Mouse (Mus musculus) forebrain, embryonic 13.5 days (tissue): ENCODE results near the gene Dph3. TPM values are rescaled to one million over a fixed set of nuclear protein-coding genes. Genes with fewer than 3 reads are reported as not detected.
A peak's percentile ranks its signal among the peaks of the same experiment; 100 is the strongest.
"Not testable (repeated sequence)": the region's sequence is repeated elsewhere in the genome, so short reads cannot be mapped to it uniquely, and the experiment has no call there.

Source experiments
- ATAC-seq: fragments of 200-750 bp; cut with Nextera tagmentation; 2 replicates; pipeline ENCODE4 v1.8.0; 2017
- H3K27ac ChIP-seq: fragments of 300-500 bp; sonication (generic); 2 replicates; pipeline ENCODE4 v1.5.1; 2015; ENCODE audit warnings: inconsistent platforms, mild to moderate bottlenecking, moderate library complexity
- H3K27me3 ChIP-seq: fragments of 300-500 bp; sonication (generic); 2 replicates; pipeline ENCODE4 v1.6.1; 2015; ENCODE audit warnings: mild to moderate bottlenecking, inconsistent platforms
- H3K36me3 ChIP-seq: fragments of 300-500 bp; sonication (generic); 2 replicates; pipeline ENCODE4 v1.6.1; 2015; ENCODE audit warnings: mild to moderate bottlenecking, inconsistent platforms; ENCODE audit not compliant: poor library complexity, severe bottlenecking
- H3K4me1 ChIP-seq: fragments of 300-500 bp; sonication (generic); 2 replicates; pipeline ENCODE4 v1.6.1; 2015; ENCODE audit warnings: inconsistent platforms
- H3K4me2 ChIP-seq: fragments of 300-500 bp; sonication (generic); 2 replicates; pipeline ENCODE4 v1.6.1; 2015; ENCODE audit warnings: inconsistent platforms, mild to moderate bottlenecking, moderate library complexity
- H3K4me3 ChIP-seq: fragments of 300-500 bp; sonication (generic); 2 replicates; pipeline ENCODE4 v1.5.1; 2015; ENCODE audit warnings: mild to moderate bottlenecking, inconsistent platforms
- H3K9ac ChIP-seq: fragments of 300-500 bp; sonication (generic); 2 replicates; pipeline ENCODE4 v1.6.1; 2015; ENCODE audit warnings: mild to moderate bottlenecking, inconsistent platforms
- H3K9me3 ChIP-seq: fragments of 300-500 bp; sonication (generic); replicated peaks from 2 replicates; pipeline ENCODE4 v1.6.1; 2016; ENCODE audit warnings: inconsistent platforms
- WGBS: fragments of 180-500 bp; shearing (Covaris S2); methylation state at CpG from one replicate; pipeline ENCODE4 v1.1.7; 2015; 5-methylcytosine and 5-hydroxymethylcytosine counted together
- polyA plus RNA-seq: library from polyadenylated mRNA; unstranded; fragments of >200 nt; fragmentation: Nextera tagmentation; extraction: Ambion mirVana; gene quantifications from 2 replicates; pipeline ENCODE4 v1.2.1, GENCODE M21; 2015

Gene Dph3
- polyA plus RNA-seq, result 88.1 and 88.8 TPM in 2 replicates

DNA sequence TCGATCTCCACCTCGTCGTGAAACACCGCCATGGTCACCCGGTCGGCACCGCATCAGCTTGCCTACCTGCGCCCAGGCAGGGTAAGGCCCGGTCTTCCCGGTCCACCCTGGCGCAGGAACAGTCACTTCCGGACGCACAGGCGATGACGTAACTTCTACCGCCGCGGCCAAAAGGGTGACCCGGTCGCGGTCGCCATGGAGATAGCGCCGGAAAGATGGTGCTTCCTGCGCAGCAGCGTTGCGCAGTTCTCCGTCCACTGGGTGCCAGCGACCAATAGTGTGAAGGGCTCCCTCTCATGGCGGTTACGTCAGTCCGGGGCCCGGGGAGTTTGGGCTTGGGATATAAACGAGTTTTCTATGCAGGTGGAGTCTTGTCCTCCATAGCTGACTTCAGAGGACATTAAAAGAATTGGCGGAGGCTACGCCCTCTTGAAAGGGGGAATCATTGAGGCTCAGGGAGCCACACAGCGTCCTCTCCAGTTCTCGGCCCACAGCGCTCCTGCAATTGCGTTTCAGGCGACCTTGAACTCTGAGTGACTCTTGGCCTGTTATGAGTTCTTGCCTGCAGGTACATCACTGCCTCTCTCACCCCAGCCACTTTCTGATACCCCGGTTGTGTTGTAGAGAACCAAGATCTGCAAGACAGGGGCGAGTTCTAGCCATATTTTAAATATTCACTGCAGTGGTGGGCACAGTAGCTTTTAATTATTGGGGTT, at the start of gene Dph3:
Gene Dph3, minus strand, starts transcription at position 244 of the 716 bp plus-strand sequence.
- peak within 1 kb of the TSS; percentile 63 for H3K4me3 ChIP-seq
- under 1% methylated on average over 43 of the region's 43 CpGs for WGBS
- H3K4me2 ChIP-seq, result peak within 1 kb of the TSS; percentile 71
- H3K9ac ChIP-seq, result peak within 1 kb of the TSS; percentile 76
- H3K4me1 ChIP-seq, result peaks cover 27% of the 10 kb centered on the region
- H3K9me3 ChIP-seq, result no peaks in the 10 kb centered on the region
- H3K27me3 ChIP-seq, result no peaks in the 10 kb centered on the region
- H3K27ac ChIP-seq, result peak within 1 kb of the TSS; percentile 75
- H3K36me3 ChIP-seq, result peaks cover 25% of the 10 kb centered on the region
- peak; percentile 98 for ATAC-seq

GRCm38 (mm10) chr14:32134293-32134692, 48.8 kb upstream of the Dph3 start:
- Histone ChIP-seq H3K9ac (no peak overlapping the region), H3K27ac (no peak overlapping the region), H3K4me3 (no peak overlapping the region), H3K36me3 (no peaks in the 10 kb centered on the region), H3K27me3 (no peaks in the 10 kb centered on the region; the same call in 1 of the 2 replicates), H3K4me2 (no peak overlapping the region), H3K4me1 (no peaks in the 10 kb centered on the region), H3K9me3 (no peaks in the 10 kb centered on the region)
- ATAC-seq, result no peak
- 80% methylated on average over 2 of the region's 2 CpGs for WGBS

- Histone ChIP-seq H3K9me3 (no peaks in the 10 kb centered on the region), H3K4me1 (no peaks in the 10 kb centered on the region), H3K36me3 (no peaks in the 10 kb centered on the region), H3K4me2 (no peak overlapping the region), H3K4me3 (no peak overlapping the region), H3K9ac (no peak overlapping the region), H3K27ac (no peak overlapping the region), H3K27me3 (no peaks in the 10 kb centered on the region; the same call in 1 of the 2 replicates)
- no peak for ATAC-seq
- 90% methylated on average over 4 of the region's 4 CpGs for WGBS
These were observed 46.3 kb upstream of the Dph3 start for GRCm38 (mm10) chr14:32131836-32132235.

- no peak for ATAC-seq
- Histone ChIP-seq H3K27me3 (no peaks in the 10 kb centered on the region), H3K27ac (no peak overlapping the region), H3K9ac (no peak overlapping the region), H3K4me3 (no peak overlapping the region), H3K9me3 (no peaks in the 10 kb centered on the region), H3K4me2 (no peak overlapping the region), H3K4me1 (no peaks in the 10 kb centered on the region), H3K36me3 (no peaks in the 10 kb centered on the region)
- 82% methylated on average over 5 of the region's 5 CpGs for WGBS
These were observed 42.9 kb upstream of the Dph3 start for GRCm38 (mm10) chr14:32128409-32128808.

DNA sequence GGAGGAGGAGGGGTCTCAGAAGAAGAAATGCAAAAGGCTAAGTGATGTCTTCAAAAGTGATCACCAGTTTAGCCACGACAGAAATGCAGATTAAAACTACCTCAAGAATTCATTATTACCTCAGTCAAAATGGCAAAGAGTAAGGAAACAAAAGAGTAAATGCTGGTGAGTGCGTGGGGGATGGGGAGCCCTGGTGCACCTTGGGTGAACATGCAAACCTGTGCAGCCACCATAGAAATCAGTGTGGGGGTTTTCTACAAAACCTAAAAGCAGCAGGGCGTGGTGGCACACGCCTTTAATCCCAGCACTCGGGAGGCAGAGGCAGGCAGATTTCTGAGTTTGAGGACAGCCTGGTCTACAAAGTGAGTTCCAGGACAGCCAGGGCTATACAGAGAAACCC, 39.7 kb upstream of the Dph3 start:
- not testable (repeated sequence) for H3K9me3 ChIP-seq, H3K27ac ChIP-seq, H3K36me3 ChIP-seq, H3K9ac ChIP-seq, H3K4me3 ChIP-seq, H3K27me3 ChIP-seq, H3K4me2 ChIP-seq, ATAC-seq, H3K4me1 ChIP-seq
- 87% methylated on average over 5 of the region's 5 CpGs for whole genome bisulfite sequencing

DNA sequence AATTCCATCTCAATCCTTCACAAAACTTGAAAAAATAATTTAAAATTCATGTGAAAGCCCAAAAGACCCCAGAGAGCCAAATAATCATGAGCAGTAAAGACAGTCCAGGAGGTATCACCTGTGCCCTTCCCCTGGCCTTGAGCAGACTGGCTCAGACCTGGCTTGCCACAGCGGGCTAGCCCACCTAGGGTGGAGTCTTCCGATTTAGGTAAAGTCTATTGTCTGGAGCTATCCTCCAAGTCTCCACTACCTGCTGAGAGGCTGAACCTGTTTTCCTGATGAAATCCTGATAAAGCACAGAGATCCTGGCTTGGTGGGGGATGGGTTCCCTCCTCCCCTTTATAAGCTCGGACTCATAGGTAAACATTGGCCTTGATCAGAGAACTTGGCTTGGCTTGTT, 38.7 kb upstream of the Dph3 start:
- H3K27ac ChIP-seq, result no peak overlapping the region
- ATAC-seq, result no peak
- no peaks in the 10 kb centered on the region for H3K4me1 ChIP-seq
- H3K4me3 ChIP-seq, result no peak overlapping the region
- no peaks in the 10 kb centered on the region for H3K9me3 ChIP-seq
- no peak overlapping the region for H3K4me2 ChIP-seq
- WGBS, result 50% methylated on average over 3 of the region's 3 CpGs
- H3K9ac ChIP-seq, result no peak overlapping the region
- no peaks in the 10 kb centered on the region for H3K36me3 ChIP-seq
- H3K27me3 ChIP-seq, result no peaks in the 10 kb centered on the region

DNA sequence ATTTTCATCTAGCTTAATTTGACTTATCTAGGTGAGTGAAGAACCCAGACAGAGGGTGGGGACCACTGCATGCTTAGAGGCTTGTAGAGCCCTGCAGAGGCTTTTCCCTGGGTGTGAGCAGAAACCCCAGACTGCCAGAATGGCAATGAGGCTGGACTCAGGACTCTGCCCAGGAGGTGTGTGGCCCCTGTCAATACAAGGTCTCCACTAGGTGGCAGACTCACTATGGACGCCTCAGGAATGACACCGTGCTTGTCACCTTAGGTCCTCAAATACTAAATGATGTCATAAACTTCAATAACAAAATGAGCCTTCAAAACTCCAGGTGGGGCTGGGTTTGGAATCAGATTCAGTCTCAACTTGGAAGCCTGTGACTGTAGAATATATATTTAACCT, 36.4 kb upstream of the Dph3 start:
- Histone ChIP-seq H3K9ac (no peak overlapping the region), H3K36me3 (no peaks in the 10 kb centered on the region), H3K4me2 (no peak overlapping the region), H3K4me3 (no peak overlapping the region), H3K27me3 (no peaks in the 10 kb centered on the region), H3K27ac (no peak overlapping the region), H3K4me1 (no peaks in the 10 kb centered on the region), H3K9me3 (no peaks in the 10 kb centered on the region)
- WGBS, result 45% methylated on average over 2 of the region's 2 CpGs
- no peak for ATAC-seq

GRCm38 (mm10) chr14:32120940-32121919, 35.7 kb upstream of the Dph3 start:
- Histone ChIP-seq H3K9ac (no peak overlapping the region), H3K27me3 (no peaks in the 10 kb centered on the region), H3K27ac (no peak overlapping the region), H3K4me1 (no peaks in the 10 kb centered on the region), H3K4me2 (no peak overlapping the region), H3K4me3 (no peak overlapping the region), H3K9me3 (no peaks in the 10 kb centered on the region), H3K36me3 (no peaks in the 10 kb centered on the region)
- no peak for ATAC-seq
- WGBS, result 78% methylated on average over 11 of the region's 11 CpGs

DNA sequence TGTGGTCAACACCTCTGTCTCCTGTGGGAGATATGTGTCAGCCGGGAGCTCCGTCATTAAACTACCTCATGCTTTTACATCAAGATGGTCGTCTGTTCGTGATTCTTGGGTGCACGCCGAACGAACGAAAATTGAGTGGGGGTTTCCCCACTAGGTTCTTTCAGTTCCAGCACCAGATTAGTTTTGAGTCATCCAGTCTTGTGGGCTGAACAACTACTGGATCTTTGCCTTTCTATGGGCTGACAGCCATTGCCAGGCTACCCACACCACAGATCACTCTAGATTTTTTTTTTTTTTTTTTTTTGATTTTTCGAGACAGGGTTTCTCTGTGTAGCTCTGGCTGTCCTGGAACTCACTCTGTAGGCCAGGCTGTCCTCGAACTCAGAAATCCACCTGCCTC, 26.6 kb upstream of the Dph3 start:
- H3K27ac ChIP-seq, H3K4me2 ChIP-seq, H3K36me3 ChIP-seq, H3K9me3 ChIP-seq, H3K9ac ChIP-seq, H3K4me1 ChIP-seq, H3K4me3 ChIP-seq, ATAC-seq, H3K27me3 ChIP-seq: not testable (repeated sequence)
- 91% methylated on average over 10 of the region's 10 CpGs for WGBS

- Histone ChIP-seq H3K27ac (no peak overlapping the region), H3K4me2 (no peak overlapping the region), H3K4me1 (no peaks in the 10 kb centered on the region), H3K9ac (no peak overlapping the region), H3K4me3 (no peak overlapping the region), H3K27me3 (no peaks in the 10 kb centered on the region), H3K9me3 (no peaks in the 10 kb centered on the region), H3K36me3 (peaks cover 20% of the 10 kb centered on the region)
- WGBS, result 90% methylated on average over 4 of the region's 4 CpGs
- ATAC-seq, result no peak
These were observed 21.4 kb upstream of the Dph3 start for GRCm38 (mm10) chr14:32106911-32107310.

- Histone ChIP-seq H3K4me2 (no peak overlapping the region), H3K9ac (no peak overlapping the region), H3K36me3 (peaks cover 24% of the 10 kb centered on the region), H3K9me3 (no peaks in the 10 kb centered on the region), H3K27ac (no peak overlapping the region), H3K4me3 (no peak overlapping the region), H3K27me3 (no peaks in the 10 kb centered on the region), H3K4me1 (no peaks in the 10 kb centered on the region)
- ATAC-seq, result no peak
- WGBS, result 70% methylated on average over 7 of the region's 7 CpGs
These were observed 20.1 kb upstream of the Dph3 start for GRCm38 (mm10) chr14:32105663-32106062.

- Histone ChIP-seq H3K4me2 (no peak overlapping the region), H3K4me1 (no peaks in the 10 kb centered on the region), H3K9me3 (no peaks in the 10 kb centered on the region), H3K9ac (no peak overlapping the region), H3K27ac (no peak overlapping the region), H3K36me3 (peaks cover 45% of the 10 kb centered on the region), H3K27me3 (no peaks in the 10 kb centered on the region), H3K4me3 (no peak overlapping the region)
- 85% methylated on average over 4 of the region's 4 CpGs for WGBS
- no peak for ATAC-seq
These were observed 18.0 kb upstream of the Dph3 start for GRCm38 (mm10) chr14:32103556-32103955.
